ENCODE assay signal across 12 mouse cellular contexts in the genomic region with DNA sequence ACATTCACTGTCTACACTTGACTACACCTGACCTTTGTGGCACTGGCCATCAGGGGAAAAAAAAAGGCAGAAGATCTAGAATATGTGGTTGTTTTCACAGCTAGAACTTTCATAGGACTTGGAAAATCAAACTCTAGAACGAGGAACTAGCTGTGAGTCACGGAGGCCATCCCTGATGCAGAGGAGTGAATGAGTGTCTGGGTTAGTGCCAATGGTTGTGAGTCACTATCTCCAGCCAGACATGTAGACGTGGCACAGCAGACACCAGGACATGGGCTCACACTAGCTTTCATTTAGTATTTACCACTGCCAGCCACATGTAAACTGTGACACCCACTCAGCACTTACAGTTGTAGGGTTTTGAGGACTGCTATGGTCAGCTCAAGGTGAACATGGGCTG. TPM values are rescaled to one million over a fixed set of nuclear protein-coding genes. Genes with fewer than 3 reads are reported as not detected.
DNase-seq lines count a peak whose midpoint lies in the region; ATAC-seq lines count a peak whose summit lies in the region.
"Had no signal": no experiment of that assay in that cellular context is flagged by ENCODE, and none has a peak within 500 bp of the region (broad histone marks: within the 10 kb centered on the region; RNA-seq: fewer than 3 reads in every experiment).

No protein-coding gene starts in this region.

- H3K4me2 ChIP-seq in kidney, embryonic 14.5 days (replicated peaks; ENCODE audit: low read depth, low read length) = no peak overlapping the region
- H3K4me2 ChIP-seq: embryonic facial prominence, embryonic 15.5 days; heart, embryonic 13.5 days had no signal

- H3K4me3 ChIP-seq in heart, embryonic 10.5 days = no peak overlapping the region
- no peak overlapping the region for H3K4me3 ChIP-seq in kidney, embryonic 14.5 days (ENCODE audit: low read length)
- H3K4me3 ChIP-seq: embryonic facial prominence, embryonic 15.5 days; heart, embryonic 13.5 days; megakaryocyte, embryonic 14.5 days had no signal

- H3K27me3 ChIP-seq in heart, embryonic 10.5 days (ENCODE audit: insufficient read depth, poor library complexity, severe bottlenecking) = no peaks in the 10 kb centered on the region
- H3K27me3 ChIP-seq in kidney, embryonic 14.5 days (ENCODE audit: control insufficient read depth, insufficient read depth, low read length) = no peaks in the 10 kb centered on the region
- H3K27me3 ChIP-seq: heart, embryonic 13.5 days had no signal

- peak; percentile 73 for ATAC-seq in megakaryocyte-erythroid progenitor cell, adult 5-6 weeks (replicated peaks; ENCODE audit: low FRiP score, low TSS enrichment, poor library complexity, severe bottlenecking)
- ATAC-seq in kidney, embryonic 14.5 days (ENCODE audit: low FRiP score, low TSS enrichment) = no peak

- peak; percentile 89 for DNase-seq in heart, adult 11 months
- no peak for DNase-seq in heart, embryonic 10.5 days (ENCODE audit: low spot score)
- peak; percentile 11 for DNase-seq in right cerebral cortex, postnatal 25 days
- no peak for DNase-seq in right cerebral cortex, postnatal 10 days (ENCODE audit: low spot score in 2 of 2)
- DNase-seq in adrenal gland, postnatal 14 days = peak; percentile 84
- DNase-seq in natural killer cell, adult 2 months (ENCODE audit: low spot score in 2 of 2) = no peak
- DNase-seq: kidney, adult 2 months had no signal

- H3K4me1 ChIP-seq in heart, embryonic 10.5 days = peaks cover 7% of the 10 kb centered on the region; the same call in 1 of the 2 replicates
- no peaks in the 10 kb centered on the region for H3K4me1 ChIP-seq in kidney, embryonic 14.5 days (ENCODE audit: control insufficient read depth, insufficient read depth, low read length)

- H3K27ac ChIP-seq in heart, embryonic 10.5 days = no peak overlapping the region
- no peak overlapping the region for H3K27ac ChIP-seq in kidney, embryonic 14.5 days (ENCODE audit: low read depth, low read length)
- H3K27ac ChIP-seq: embryonic facial prominence, embryonic 15.5 days; heart, embryonic 13.5 days had no signal

- H3K9ac ChIP-seq in kidney, embryonic 14.5 days (ENCODE audit: low read depth, low read length) = no peak overlapping the region
- H3K9ac ChIP-seq: embryonic facial prominence, embryonic 15.5 days; heart, embryonic 13.5 days had no signal

- H3K36me3 ChIP-seq in heart, embryonic 10.5 days = no peaks in the 10 kb centered on the region
- no peaks in the 10 kb centered on the region for H3K36me3 ChIP-seq in kidney, embryonic 14.5 days (ENCODE audit: control insufficient read depth, insufficient read depth, low read length)
- H3K36me3 ChIP-seq: embryonic facial prominence, embryonic 15.5 days; heart, embryonic 13.5 days had no signal

- 68% methylated on average over 3 of the region's 3 CpGs for WGBS in heart, embryonic 10.5 days
- 78% methylated on average over 3 of the region's 3 CpGs for WGBS in kidney, embryonic 14.5 days

- H3K9me3 ChIP-seq in heart, embryonic 10.5 days = no peaks in the 10 kb centered on the region
- no peaks in the 10 kb centered on the region for H3K9me3 ChIP-seq in kidney, embryonic 14.5 days (ENCODE audit: control insufficient read depth, low read length)
- H3K9me3 ChIP-seq: embryonic facial prominence, embryonic 15.5 days; heart, embryonic 13.5 days; megakaryocyte, embryonic 14.5 days had no signal

RNA-seq across cellular contexts. Expression of gene Slc9b2, which starts 8.9 kb away (rescaled TPM):
- 1.5 and 2.1 TPM in 2 replicates for polyA plus RNA-seq in heart, embryonic 10.5 days (2016; fragmentation: Nextera tagmentation; extraction: Ambion mirVana)
- 0.85 and 1.4 TPM in 2 replicates for total RNA-seq in adrenal gland, postnatal 14 days (2021)
- total RNA-seq in megakaryocyte-erythroid progenitor cell, adult 5-6 weeks (2014; fragmentation: Nextera tagmentation) = 0.04 TPM in 1 of 2 replicates, not detected in the other
- total RNA-seq in megakaryocyte-erythroid progenitor cell, adult 5-6 weeks (2017) = not detected in 2 replicates
- polyA plus RNA-seq in kidney, embryonic 14.5 days (2014; fragmentation: Nextera tagmentation; extraction: Ambion mirVana) = 2.5 and 4.9 TPM in 2 replicates

RNA-seq across cellular contexts. Expression of gene Bdh2, which starts 17.5 kb away (rescaled TPM):
- polyA plus RNA-seq in heart, embryonic 10.5 days (2016; fragmentation: Nextera tagmentation; extraction: Ambion mirVana) = 3.6 and 3.9 TPM in 2 replicates
- total RNA-seq in adrenal gland, postnatal 14 days (2021) = 3.0 and 4.1 TPM in 2 replicates
- not detected in 2 replicates for total RNA-seq in megakaryocyte-erythroid progenitor cell, adult 5-6 weeks (2014; fragmentation: Nextera tagmentation)
- not detected in 2 replicates for total RNA-seq in megakaryocyte-erythroid progenitor cell, adult 5-6 weeks (2017)
- polyA plus RNA-seq in kidney, embryonic 14.5 days (2014; fragmentation: Nextera tagmentation; extraction: Ambion mirVana) = 18.1 and 18.2 TPM in 2 replicates

RNA-seq across cellular contexts. Expression of gene Slc9b1, which starts 49.3 kb away (rescaled TPM):
- 0.44 TPM in 1 of 2 replicates, not detected in the other for polyA plus RNA-seq in heart, embryonic 10.5 days (2016; fragmentation: Nextera tagmentation; extraction: Ambion mirVana)
- 0.79 and 1.3 TPM in 2 replicates for total RNA-seq in adrenal gland, postnatal 14 days (2021)
- not detected in 2 replicates for total RNA-seq in megakaryocyte-erythroid progenitor cell, adult 5-6 weeks (2014; fragmentation: Nextera tagmentation)
- not detected in 2 replicates for total RNA-seq in megakaryocyte-erythroid progenitor cell, adult 5-6 weeks (2017)
- 0.27 and 0.46 TPM in 2 replicates for polyA plus RNA-seq in kidney, embryonic 14.5 days (2014; fragmentation: Nextera tagmentation; extraction: Ambion mirVana)
- polyA plus RNA-seq: embryonic facial prominence, embryonic 15.5 days; heart, embryonic 13.5 days had no signal

Comparison
In these comparisons a context has a peak if more than half of its experiments do, and no peak if none do; other contexts are left out.
1. DNase-seq: peak in heart, adult 11 months (single experiment), right cerebral cortex, postnatal 25 days (single experiment) and adrenal gland, postnatal 14 days (single experiment); none in heart, embryonic 10.5 days (single experiment), right cerebral cortex, postnatal 10 days (0 of 2) and natural killer cell, adult 2 months (0 of 2).